Mouse (Mus musculus) urinary bladder, postnatal 10 days (tissue): Measurements from ENCODE around the gene Nell2.

ENCODE experiments used
- DNase-seq: peaks from one replicate; pipeline ENCODE4 v3.0.0; 2022; ENCODE audit warnings: low spot score

Gene Nell2

DNA sequence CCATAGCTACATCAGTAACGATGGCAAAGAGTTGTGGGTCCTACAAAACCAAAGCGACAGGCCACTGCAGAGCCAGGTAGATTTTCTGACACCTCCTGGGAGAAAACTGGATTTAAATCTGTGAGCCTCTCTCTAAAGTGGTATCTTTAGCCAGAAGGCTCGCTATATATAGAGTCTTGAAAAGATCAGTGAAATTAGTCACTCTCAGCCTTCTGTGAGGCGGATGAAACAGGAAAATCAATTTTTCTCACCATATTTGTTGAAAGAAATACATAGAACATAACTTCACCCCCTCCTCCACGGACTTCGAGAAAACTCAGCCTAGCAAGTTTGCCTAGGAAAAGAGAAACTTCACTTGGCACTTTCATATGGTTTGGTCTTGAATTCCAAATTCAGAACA is 54.4 kb downstream of the Nell2 start:
- no peak for DNase-seq

DNA sequence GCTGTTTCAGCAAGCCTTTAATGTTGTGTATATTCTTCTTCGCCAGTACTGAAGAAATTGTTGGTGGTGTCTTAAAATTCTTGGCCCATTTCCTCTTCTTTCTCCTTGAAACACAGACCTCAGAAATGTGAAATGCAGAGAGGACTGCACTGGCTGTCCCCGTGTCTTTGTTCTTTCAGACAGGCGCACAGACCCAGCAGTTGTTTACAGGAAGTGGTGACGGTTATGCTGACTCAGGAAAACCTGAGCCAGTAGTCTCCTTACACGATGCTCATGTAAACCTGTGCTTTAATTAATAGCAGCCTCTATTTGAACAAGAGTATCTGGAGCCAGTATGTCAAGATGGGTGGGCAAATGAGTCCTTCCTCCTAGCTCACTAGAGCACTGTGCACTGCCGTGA is 61.2 kb downstream of the Nell2 start:
- DNase-seq: no peak

DNA sequence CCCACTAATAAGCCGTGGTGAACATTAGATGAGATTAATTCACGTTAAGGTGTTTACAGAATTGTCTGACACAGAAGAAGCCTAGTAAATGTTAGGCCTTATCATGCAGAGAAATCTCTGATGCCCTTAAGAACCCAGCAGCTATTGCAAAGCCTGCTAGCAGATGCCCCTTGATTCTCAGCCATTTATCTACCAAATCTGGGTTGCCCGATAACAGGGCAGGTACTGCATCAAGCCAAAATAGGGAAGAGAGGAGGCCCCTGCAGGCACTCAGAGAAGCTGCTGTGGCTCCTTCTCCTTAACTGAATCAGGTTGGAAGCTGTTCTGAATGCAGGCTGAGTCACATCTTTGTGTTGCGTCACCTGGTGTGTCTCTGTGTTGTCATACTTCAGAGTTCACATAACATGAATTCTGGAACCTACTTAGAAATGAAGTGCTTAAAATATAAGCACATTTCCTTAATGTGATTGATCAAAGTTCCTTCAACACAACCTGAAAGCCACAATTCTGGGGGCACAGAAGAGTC is 68.3 kb downstream of the Nell2 start:
- no peak for DNase-seq

DNA sequence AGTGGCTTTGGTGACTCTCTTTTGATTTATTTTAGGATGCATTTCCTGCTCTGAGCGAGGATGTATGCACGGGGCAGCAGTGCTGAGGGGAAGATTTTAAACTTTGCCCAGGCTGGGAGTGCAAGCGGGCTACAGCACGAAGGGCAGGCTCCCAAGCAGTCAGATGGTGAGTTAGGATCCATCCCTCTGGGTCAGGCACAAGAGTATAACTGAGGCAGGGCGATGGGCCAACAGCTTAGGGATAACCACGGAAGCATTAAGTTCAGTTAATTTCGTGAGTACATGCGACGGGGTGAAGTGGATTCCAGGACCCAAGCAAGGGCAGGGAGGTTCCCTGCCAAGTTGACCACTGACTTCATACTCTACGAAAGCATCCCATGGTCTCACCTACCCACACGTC is 83.8 kb downstream of the Nell2 start:
- DNase-seq: no peak

DNA sequence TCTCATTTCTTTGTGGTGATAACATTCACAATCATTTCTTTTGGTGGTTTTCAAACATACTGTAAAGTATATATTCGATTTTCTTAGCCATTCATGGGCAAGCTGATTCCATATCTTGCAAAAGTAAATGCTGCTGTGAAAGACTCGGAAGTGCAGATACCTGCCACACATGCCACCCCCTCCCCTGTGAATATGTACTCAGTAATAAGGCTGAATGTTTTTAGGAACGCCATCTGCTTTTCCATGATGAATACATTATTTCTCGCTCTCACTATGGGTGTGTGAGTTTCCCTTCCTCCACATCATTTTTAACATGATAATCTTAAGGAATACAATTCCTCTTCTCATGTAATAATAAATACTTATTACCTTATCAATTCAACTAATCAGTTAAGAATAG is 90.6 kb downstream of the Nell2 start:
- DNase-seq: no peak

DNA sequence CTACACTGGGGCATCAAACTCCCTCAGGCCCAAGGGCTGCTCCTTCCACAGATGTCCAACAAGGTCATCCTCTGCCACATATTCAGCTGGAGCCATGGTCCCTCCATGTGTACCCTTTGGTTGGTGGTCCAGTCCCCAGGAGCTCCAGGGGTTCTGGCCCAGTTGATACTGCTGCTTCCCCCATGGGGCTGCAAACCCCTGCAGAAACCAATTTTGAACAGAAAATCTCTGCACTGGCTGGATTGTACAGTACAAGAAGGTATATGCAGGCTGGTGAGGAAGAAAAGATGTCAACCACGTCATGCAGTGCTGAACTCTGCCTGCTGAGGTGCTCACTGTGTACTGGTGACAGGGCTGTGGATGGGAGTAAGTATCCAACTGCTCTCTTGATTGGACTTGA is 92.1 kb downstream of the Nell2 start:
- no peak for DNase-seq

DNA sequence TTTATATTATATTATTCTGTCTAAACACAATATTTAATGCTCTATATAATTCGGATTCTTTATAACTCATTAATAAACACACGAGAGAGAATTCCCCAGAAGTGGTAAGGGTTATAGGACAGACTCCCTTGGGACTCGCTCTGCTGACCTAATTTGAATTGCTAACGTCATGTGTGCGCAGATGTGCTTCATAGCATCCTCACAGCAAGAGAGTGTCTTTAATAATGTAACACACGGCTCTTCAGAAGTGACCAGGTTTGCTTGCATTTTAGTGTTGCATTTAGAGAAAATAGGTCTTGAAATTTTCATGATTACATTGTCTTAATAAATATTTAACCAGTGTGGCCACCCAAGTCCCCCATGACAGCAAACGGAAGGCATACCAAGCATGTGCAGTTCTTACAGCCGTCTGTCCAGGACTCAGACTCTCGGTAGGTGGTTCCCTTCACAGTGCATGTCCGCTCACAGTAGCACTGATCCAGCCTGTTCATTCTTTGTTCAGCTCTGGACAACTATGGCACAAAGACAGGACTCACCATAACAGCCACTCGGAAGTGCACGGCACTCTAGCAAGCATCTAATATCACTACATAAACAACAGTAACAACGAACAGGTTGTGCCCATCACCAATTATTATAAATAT is 97.1 kb downstream of the Nell2 start:
- no peak for DNase-seq

DNA sequence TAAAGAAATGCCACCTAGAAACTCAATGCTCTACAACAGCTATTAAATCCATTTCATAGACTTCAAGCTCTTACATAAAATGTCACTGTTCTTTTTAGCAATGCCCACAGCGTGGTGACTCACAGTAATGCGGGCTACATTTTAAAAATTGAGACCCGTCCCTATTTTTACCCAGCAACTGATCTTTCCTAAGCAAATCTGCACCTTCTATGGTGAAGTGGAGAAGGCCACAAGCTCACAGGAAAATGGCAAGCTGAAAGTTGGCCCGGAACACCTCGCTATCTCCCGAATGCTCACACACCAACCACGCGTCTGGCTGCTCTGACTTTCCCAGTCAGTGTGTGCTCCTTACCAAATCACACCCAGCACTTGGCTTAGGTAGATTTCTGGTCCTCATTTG is 98.4 kb downstream of the Nell2 start:
- DNase-seq: no peak

DNA sequence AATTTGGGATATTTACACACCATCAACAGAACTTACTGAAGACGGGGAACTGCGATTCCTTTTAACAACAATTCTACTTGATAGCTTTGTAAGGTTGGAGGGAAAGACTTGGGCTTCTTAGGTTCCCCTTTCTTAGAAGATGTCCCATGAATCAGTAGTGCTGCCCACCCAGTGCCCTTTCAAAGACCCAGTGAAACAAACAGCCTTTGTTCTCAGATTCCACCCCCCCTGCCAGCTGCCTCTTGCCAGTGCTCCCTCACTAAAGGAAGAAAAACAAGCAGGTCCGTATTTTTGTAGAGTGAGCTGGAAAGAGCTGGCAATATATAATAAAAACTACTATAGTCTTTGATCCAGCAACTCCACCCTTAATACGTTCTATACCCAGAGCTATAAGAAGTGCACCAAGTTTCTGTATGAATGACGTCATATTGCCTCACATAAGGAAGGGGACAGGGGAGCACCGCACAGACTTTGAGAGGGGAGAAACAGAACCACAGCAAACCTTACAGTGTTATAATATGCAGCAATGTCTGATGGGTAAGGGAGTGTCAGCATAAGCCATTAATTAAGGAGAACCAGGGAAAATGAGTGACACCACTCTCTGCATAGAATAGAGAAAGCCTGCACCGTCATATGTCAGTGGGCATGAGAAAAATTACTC is 100.2 kb downstream of the Nell2 start:
- DNase-seq: no peak

DNA sequence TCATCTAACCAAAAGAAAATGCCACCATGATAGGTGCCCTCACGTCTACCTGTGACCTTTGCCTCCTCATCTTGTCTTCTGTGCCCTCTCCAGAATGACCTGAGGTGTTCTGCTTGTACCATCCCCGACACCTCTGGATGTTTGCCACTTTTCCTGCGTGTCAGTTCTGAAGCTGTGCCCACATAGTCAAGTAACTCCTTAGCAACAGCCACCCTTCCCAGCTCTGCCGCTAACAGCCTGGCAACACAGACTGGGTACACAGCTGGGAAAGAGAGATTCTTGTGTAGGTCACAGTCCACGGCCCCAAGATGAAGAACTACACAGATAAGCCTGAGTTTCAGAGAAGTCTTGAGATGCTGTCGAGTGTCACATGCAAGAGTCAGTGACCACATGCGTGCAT is 103.3 kb downstream of the Nell2 start:
- no peak for DNase-seq

DNA sequence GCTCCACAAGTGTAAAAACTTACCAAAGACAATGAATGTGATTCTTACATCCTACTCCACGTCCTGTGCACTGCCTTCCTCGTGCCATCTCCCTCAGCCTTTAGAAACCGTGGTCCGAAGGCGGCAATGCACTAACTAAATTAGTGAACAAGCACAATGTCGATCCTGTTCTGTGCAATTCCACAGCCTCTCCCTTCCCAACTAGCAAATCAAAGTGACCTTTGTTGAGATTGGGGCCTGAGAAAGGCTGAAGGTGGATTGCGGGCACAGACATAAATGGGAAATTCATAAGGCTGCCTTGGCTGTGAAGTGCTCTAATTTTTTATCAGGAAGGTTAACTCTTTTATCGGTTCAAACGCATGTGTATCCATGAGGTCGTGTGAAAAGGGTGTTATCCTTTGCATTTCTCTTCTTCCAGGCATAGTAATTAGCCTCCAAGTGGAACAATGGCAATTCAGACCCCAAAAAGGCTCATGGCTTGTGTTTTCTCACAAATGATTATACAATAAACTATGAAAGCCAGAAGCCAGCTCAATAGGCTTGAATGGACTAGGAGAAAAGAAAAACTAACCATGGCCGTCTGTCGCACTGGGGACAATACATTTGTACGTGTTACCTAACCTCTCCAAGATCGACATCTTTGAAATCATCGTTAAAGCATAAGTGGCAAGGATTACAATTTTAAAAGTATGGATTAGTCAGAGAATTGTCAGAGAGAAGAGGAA is 106.0 kb downstream of the Nell2 start:
- no peak for DNase-seq

DNA sequence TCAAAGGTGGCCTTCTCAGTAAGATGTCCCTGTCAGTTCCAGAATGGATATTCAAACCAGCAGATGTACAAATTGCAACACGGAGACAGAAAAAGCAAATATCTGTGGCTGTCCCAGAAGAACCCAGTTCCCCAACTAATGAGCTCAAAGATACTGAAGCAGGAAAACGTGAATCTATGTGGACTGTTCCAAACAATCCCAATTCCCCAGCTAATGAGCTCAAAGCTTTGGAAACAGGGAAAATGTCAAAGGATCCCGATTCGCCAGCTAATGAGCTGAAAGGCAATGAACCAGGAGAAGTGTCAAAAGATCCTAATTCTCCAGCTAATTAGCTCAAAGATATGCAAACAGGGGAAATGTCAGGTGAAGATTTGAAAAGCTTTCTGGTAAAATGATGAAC is 109.7 kb downstream of the Nell2 start:
- DNase-seq: no peak

DNA sequence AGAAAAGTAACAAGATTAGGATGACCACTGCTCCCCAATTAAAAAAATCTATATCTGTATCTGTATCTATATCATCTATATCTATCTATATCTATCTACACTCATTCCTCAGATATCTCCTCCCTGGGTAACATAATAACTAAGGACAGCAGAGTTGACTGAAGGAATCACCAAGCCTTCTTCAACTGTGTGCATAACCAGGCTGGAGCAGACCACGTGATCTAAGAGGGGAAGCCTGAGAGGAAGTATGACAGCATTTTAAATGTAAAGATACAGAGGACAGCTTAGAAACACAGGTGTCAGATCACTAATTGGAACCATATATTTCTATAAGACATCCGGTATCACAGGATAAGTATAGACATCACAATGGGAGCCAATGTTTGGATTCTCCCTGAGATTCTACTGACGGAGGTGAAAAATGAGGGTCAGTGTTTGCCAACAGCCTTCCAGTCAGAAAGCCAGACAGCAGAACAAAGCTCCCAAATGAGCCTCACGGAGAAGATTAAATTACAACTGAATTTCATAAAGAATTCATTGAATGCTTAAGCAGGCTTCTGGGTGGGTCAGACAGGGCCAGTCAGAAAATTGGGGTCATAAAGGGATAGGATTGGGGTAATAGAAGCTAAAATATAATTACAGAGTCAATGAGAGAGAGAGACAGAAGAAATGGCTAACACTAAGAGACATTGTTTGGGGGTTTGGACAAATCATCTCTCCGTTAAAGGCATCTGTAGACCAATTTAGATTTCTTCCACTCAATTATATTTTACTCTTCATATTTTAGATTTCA is 116.2 kb downstream of the Nell2 start:
- no peak for DNase-seq

DNA sequence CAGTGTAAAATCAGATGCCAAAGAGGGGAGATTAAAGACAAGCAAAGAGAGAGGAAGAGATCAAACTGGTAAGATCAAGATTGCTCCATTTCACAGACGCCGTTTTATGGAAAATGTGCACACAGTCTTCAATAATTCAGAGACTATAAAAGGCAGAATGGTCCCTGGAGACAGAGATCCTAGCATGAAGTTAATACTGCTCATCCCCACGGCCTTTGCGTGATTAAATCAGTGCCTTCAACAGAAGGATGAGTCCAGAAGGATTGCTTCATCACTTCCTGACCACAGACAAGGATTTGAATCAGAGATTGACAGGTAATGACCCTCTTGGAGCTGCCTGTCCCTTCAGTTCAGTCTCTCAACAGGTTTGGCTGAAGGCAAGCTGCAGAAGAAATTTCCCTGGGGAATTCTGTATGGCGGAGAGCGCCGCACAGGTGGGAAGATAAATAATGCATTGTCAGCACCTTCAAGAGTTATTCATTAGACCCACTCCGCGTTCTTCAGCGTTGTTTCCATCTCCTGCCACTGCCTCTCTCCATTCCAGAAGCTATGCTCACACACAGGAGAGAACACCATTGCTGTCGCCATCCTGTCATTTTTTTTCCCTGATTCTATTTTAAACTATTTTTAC is 118.0 kb downstream of the Nell2 start:
- no peak for DNase-seq

DNA sequence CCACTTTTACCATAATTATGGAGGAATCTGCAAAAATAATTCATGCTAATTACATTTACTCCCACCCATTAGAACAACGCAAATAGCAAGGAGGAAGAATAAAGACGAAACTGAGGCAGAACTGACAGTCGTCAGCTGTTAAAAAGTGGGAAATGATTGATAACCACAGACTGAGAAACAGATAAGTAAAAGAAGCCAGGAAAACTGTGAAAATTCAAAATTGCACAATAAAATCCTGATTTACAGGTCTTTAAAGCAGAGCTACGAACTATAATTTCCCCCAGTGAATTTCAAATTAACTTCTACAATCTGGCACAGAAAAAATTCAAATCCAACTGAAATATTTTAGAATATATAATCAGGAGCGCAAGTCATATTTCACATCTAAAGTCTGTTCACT is 138.0 kb downstream of the Nell2 start:
- no peak for DNase-seq

DNA sequence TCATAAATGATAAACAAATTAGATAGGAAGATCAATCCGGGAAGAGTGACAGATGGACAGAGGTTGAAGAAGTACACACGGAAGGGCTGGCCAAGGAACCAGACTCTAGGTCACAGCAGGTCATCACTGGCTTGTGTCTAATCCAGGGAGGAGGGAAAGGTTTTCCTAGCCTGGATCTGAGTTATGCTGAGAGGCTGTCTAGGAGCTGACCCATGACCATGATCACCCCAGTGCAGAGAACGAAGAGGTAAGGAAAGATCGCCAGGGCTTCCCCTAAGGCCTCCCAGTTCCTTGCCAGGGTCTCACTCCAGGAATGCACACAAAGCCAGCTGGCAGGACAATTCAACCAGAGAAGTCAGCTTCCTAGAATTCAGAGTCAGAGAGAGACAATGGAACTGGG is 139.4 kb downstream of the Nell2 start:
- no peak for DNase-seq

DNA sequence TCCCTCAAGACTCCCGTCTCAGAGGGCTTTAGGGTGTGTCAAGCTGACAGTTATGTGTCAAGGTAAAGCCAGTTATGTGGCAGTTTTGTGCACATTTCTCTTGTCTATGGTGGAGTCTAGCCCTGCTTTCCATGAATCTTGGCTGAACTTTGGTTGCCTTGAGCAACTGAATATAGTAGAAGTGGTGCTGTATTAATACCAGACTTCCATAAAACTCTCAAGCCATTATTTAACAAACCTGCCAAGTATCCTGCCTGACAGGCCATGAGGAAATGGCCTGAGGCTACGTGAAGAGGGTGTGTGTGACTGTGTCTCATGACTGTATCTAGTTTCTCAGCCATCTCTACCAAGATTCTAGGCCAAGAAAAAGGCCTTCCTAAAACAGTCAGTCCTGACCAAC is 147.5 kb downstream of the Nell2 start:
- DNase-seq: no peak

DNA sequence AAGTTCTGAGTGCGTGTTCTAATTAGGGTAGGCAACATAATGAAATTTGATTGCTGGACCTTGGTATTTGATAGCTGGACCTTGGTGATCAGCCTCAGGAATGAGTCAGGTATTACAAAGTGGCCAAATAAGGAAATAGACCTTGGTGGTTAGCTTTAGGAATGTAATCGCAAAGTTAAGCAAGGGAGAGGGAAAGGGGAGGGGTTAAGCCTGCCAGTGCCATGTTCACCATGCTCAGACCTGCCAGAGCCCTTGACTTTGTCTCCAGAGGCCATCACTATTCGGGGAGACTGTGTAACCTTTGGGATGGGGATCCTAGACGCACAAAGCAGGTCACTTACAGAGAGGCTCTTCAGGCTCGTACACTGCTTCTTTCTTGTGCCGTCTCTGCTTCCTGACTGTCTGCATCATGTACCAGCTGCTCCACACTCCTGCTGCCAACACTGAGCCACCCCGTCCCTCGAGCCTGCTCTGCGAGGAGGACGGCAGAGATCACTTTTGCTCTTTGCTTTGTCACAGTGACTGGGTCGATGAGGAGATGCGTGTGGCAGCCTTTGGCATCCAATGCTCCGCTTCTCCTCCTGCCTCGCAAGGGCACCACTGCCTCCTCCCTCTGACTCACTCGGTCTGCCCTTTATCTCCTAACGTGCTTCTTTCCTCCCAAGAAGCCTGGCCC is 157.5 kb downstream of the Nell2 start:
- DNase-seq: no peak

DNA sequence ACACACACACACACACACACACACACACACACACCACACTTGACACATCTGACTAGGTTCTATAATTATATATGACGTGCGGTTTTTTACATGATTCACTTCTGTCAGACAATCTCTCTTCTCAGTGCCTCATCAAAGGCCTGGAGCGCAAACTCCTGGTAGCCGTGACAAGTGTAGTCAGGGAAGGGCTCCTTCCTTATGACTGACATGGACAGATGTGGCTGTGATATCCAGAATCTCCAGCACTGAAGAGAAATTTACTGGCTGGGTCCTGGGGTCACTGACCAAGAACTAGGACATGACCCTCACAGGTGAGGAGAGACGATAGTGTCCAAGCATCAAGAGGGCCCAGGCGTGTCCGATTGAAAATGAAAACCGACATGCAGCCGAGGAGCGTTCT is 160.2 kb downstream of the Nell2 start:
- DNase-seq: no peak

DNA sequence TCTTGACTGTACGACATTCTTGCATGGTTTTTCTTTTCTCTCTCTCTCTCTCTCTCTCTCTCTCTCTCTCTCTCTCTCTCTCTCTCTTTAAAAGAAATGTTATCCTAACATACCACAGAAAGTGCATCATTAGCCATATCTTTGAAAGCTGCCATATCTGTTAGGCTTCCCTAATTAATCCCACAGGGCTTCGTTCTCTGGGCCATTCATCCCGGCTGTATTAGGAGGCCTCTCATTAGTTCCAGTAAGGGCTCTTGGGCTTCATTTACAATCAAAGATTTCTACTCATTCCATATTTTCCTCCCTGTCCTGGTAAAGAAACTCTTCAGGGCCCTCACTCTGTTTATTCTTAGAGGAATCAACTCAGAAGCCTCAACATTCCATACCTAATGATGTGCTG is 161.9 kb downstream of the Nell2 start:
- DNase-seq: no peak

DNA sequence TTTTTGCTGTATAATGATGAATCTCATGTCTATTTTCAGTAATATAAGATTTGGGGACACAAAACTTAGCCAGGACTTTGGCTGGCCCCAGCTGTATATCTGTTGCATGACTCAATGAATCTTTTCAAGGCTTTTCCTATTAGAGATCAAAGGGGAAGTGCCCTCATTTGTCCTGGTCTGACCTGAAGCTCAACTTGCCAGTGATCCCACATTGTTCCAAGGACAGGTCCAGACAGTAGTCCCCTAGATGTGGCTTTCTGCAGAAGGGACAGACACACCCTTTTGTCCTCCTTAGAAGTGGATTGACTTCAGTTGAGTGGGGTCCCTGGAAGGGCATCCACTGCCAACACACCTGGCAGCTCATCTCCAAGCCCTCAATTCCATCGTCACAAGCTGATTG is 173.6 kb downstream of the Nell2 start:
- no peak for DNase-seq
